In the genomic region with DNA sequence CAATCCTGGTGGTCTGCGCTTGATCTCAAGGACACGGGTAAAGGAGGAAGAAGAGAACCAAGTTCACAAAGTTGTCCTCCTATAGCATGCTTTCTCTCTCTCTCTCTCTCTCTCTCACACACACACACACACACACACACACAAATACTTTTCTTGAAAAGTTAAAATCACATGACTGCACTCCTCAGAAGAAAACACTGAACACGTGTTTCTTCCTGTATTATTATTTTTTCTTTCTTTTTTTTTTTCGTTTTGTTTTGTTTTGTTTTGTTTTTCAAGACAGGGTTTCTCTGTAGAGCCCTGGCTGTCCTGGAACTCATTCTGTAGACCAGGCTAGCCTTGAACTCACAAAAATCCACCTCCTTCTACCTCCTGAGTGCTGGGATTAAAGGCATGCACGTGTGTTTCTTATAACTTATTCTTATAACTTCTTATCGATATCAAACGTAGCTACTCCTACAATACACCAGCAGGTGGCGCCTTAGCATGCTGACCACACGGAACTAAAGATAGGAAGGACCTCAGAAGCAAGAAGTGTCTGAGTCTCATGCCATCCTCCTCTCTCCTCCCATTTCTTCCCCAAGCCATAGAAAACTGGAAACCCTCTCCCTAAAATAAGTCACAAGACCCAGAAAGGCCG, we compare ENCODE assay signal across 9 mouse cellular contexts. TPM values are rescaled to one million over a fixed set of nuclear protein-coding genes. Genes with fewer than 3 reads are reported as not detected.
DNase-seq lines count a peak whose midpoint lies in the region; ATAC-seq and TF ChIP-seq lines count a peak whose summit lies in the region.
"Had no signal": no experiment of that assay in that cellular context is flagged by ENCODE, and none has a peak within 500 bp of the region (broad histone marks: within the 10 kb centered on the region; RNA-seq: fewer than 3 reads in every experiment).

No protein-coding gene starts in this region.

- no peaks in the 10 kb centered on the region for H3K27me3 ChIP-seq in liver, embryonic 11.5 days (replicated peaks; ENCODE audit: control insufficient read depth, insufficient read depth, low read length)

- H3K4me1 ChIP-seq in liver, embryonic 11.5 days (replicated peaks; ENCODE audit: control insufficient read depth, insufficient read depth, low read length) = no peaks in the 10 kb centered on the region
- H3K4me1 ChIP-seq: midbrain, embryonic 12.5 days had no signal

- no peak for DNase-seq in layer of hippocampus, adult 2 months (ENCODE audit: low spot score in 2 of 2)
- no peak for DNase-seq in layer of hippocampus, adult 11-12 months (ENCODE audit: low spot score)
- DNase-seq in ES-CJ7 (ENCODE audit: low read depth, low spot score) = peak; percentile 82
- DNase-seq in adrenal gland, adult 18-20 months (ENCODE audit: low spot score in 2 of 2) = peak; percentile 39 to 65
- peak; percentile 54 for DNase-seq in embryo, embryonic 9.5 days (ENCODE audit: extremely low spot score)
- DNase-seq in liver, embryonic 11.5 days (ENCODE audit: low spot score) = no peak
- peak; percentile 61 for DNase-seq in right cerebral cortex, postnatal 14 days

- H3K27ac ChIP-seq in layer of hippocampus, adult 2 months = no peak overlapping the region
- H3K27ac ChIP-seq in liver, embryonic 11.5 days (ENCODE audit: low read depth, low read length) = no peak overlapping the region
- H3K27ac ChIP-seq: midbrain, embryonic 12.5 days had no signal

- TF ChIP-seq CTCF in layer of hippocampus, adult 2 months (conservative IDR thresholded peaks at IDR 0.05) = peak; percentile 86

- WGBS in liver, embryonic 11.5 days = 35% methylated on average over 10 of the region's 10 CpGs

- ATAC-seq in liver, embryonic 11.5 days (replicated peaks; ENCODE audit: low FRiP score) = no peak
- ATAC-seq in activated CD4-positive, CD25-positive, alpha-beta regulatory T cell, adult 4 months = no peak

- no peaks in the 10 kb centered on the region for H3K9me3 ChIP-seq in liver, embryonic 11.5 days (ENCODE audit: control insufficient read depth, low read length)
- H3K9me3 ChIP-seq: midbrain, embryonic 12.5 days had no signal

- H3K4me2 ChIP-seq in liver, embryonic 11.5 days = 0 out of 2 replicates have a peak overlapping the region, but pooled peaks have one; percentile 12
- H3K4me2 ChIP-seq: midbrain, embryonic 12.5 days had no signal

- no peak overlapping the region for H3K9ac ChIP-seq in liver, embryonic 11.5 days (ENCODE audit: low read depth, low read length)
- H3K9ac ChIP-seq: midbrain, embryonic 12.5 days had no signal

- H3K4me3 ChIP-seq in layer of hippocampus, adult 2 months = no peak overlapping the region
- no peak overlapping the region for H3K4me3 ChIP-seq in liver, embryonic 11.5 days (ENCODE audit: low read depth, low read length)
- H3K4me3 ChIP-seq: midbrain, embryonic 12.5 days had no signal

- H3K36me3 ChIP-seq in liver, embryonic 11.5 days (ENCODE audit: control insufficient read depth, insufficient read depth, low read length) = no peaks in the 10 kb centered on the region
- H3K36me3 ChIP-seq: midbrain, embryonic 12.5 days had no signal

RNA-seq across cellular contexts. Expression of gene Zfp36l1, which starts 41.0 kb away (rescaled TPM):
- 10 to 100 TPM; 35.2 to 39.4 TPM for total RNA-seq in layer of hippocampus, adult 2 months (2021)
- 100 to 1,000 TPM; 172 to 225 TPM for total RNA-seq in adrenal gland, adult 18-20 months (2021)
- 69.6 and 72.7 TPM in 2 replicates for polyA plus RNA-seq in liver, embryonic 11.5 days (2014; fragmentation: Nextera tagmentation; extraction: Ambion mirVana)
- polyA plus RNA-seq in activated CD4-positive, CD25-positive, alpha-beta regulatory T cell, adult 4 months (2017; shearing (Covaris generic)) = 100 to 1,000 TPM; 109 to 180 TPM

Comparison
In these comparisons a context has a peak if more than half of its experiments do, and no peak if none do; other contexts are left out.
1. DNase-seq: peak in ES-CJ7 (single experiment), adrenal gland, adult 18-20 months (2 of 2), embryo, embryonic 9.5 days (single experiment) and right cerebral cortex, postnatal 14 days (single experiment); none in layer of hippocampus, adult 2 months (0 of 2), layer of hippocampus, adult 11-12 months (single experiment) and liver, embryonic 11.5 days (single experiment).
2. RNA of gene Zfp36l1, which starts 41.0 kb away (total RNA-seq): 172 to 225 TPM in adrenal gland, adult 18-20 months; 35.2 to 39.4 TPM in layer of hippocampus, adult 2 months; every median in the first group is over 4 times any median in the second.